Mouse (Mus musculus) lung, adult 2 months (tissue): ENCODE data around the gene Pkm. TPM values are rescaled to one million over a fixed set of nuclear protein-coding genes. Genes with fewer than 3 reads are reported as not detected.

Source experiments
- DNase-seq: peaks from one replicate; pipeline ENCODE4 v3.0.0; 2022
- H3K4me1 ChIP-seq: fragments of 200-500 bp; 2 replicates; pipeline ENCODE4 v1.6.1; 2011; ENCODE audit warnings: low read length; ENCODE audit not compliant: control insufficient read depth, insufficient read depth
- H3K4me3 ChIP-seq: fragments of 200-500 bp; replicated peaks from 2 replicates; pipeline ENCODE3; 2011; ENCODE audit warnings: low read depth, mild to moderate bottlenecking, control low read depth, low read length; ENCODE audit errors: extremely low read depth
- CTCF ChIP-seq: fragments of 200-500 bp; IDR thresholded peaks from 2 replicates; pipeline ENCODE4 v1.5.1; 2011; ENCODE audit warnings: mild to moderate bottlenecking, low read length, control low read depth; ENCODE audit not compliant: insufficient read depth
- POLR2A ChIP-seq: fragments of 200-500 bp; IDR thresholded peaks from 2 replicates; pipeline ENCODE4 v1.6.1; 2011; ENCODE audit warnings: low read depth, mild to moderate bottlenecking, control low read depth, low read length, borderline replicate concordance; ENCODE audit errors: extremely low read depth
- WGBS: fragments of 180-500 bp; shearing (Covaris S2); methylation state at CpG from one replicate; pipeline ENCODE4 v1.1.7; 2018; 5-methylcytosine and 5-hydroxymethylcytosine counted together
- polyA plus RNA-seq: library from polyadenylated mRNA; depleted of rRNA; stranded (reverse); fragments of >200 nt; gene quantifications from 2 replicates; pipeline ENCODE4 v1.2.3, GENCODE M21; 2012; rRNA removed

The Pkm gene
- 559 and 708 TPM in 2 replicates for polyA plus RNA-seq

DNA sequence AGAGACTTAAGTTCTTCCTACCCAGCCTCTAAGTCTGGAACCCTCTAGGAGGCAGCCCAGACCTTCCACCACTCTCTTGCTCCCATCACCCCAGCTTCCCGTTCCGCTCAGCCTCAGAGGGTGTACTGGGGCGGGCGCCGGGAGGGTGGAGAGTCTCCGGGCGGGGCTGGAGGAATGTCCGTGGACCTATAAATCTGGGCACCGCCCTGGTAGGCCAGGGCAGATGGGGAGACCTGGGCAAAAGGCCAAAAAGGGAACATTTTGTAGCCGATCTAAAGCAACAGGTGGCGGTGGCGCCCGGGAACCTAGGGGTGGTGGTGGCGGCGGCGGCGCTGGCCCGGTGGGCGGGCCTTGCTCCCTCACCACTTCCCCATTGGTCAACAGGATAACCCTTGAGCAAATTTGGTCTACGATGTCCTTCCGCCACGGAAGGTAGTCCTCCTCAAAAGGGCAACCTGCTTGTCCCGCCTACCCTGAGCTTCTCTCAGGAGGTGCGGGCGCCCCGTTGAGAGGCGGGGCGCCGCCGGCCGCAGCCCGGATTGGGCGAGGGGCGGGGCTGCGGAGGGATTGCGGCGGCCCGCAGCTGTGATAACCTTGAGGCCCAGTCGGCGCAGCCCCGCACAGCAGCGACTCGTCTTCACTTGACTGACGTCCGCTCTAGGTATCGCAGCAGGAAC is at the start of gene Pkm:
Gene Pkm, plus strand, starts transcription at position 411 of the 677 bp plus-strand sequence.
- Histone ChIP-seq H3K4me1 (peaks cover 20% of the 10 kb centered on the region), H3K4me3 (peak within 1 kb of the TSS; percentile 95)
- peak; percentile 95 for TF ChIP-seq POLR2A
- peak; percentile 27; the same call in 1 of the 2 replicates for TF ChIP-seq CTCF
- WGBS: under 1% methylated on average over 46 of the region's 46 CpGs
- peak; percentile 95 for DNase-seq

DNA sequence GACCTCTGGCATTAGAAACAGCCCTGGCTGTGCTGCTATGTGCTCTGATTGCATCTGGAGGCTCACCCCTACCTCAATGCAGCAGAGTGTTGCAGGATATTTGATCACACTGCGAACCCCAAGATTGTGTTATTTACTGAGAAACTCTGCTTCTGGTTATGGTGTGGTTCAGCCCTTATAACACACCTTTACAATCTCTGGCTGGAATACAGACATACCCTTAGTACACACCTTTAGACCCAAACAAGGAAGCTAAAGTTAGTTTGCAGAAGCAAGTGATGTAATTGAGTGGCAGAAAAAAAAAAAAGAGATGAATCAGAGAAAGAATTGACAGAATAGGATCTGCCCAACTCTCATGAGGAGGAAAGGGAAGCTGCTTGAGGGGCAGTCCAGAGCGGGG is 45.2 kb upstream of the Pkm start:
- WGBS: 83% methylated on average over 2 of the region's 2 CpGs
- Histone ChIP-seq H3K4me1 (no peaks in the 10 kb centered on the region), H3K4me3 (no peak overlapping the region)
- TF ChIP-seq CTCF (no peak), POLR2A (no peak)
- no peak for DNase-seq

GRCm38 (mm10) chr9:59615797-59616196 is 40.4 kb upstream of the Pkm start:
- Histone ChIP-seq H3K4me1 (no peaks in the 10 kb centered on the region; the same call in 1 of the 2 replicates), H3K4me3 (no peak overlapping the region)
- TF ChIP-seq CTCF (no peak), POLR2A (no peak)
- DNase-seq: no peak
- 75% methylated on average over 2 of the region's 2 CpGs for WGBS

DNA sequence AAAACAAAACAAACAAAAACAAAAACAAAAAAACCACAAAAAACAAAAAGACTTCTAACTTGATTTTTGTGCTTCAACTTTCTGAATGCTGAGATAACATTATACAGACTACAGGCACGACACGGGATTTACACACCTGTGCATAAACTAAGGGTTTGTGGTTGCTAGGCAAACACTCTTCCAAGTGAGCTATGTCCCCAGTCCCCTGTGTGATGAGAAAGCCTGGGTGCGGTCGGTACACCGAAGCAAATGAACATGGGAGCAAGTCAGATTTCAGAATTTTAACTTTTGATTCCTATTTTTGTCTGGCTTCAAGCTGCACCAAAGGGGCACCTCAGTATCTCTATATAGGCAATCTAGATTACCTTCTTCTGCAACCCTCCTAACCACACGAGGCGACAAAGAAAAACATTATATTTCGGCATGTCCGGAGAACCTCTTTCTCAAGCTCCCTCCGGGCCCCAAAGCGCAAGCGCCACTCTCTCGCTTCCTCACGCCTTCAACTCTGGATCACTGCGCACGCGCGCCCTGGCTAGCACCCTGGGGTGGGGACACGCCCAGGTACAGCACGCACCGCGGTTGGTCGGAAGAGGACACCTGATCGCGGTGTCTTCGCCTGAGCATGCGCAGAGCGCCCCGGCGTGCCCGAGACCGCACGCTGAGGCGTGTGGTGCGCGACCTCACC is 39.4 kb upstream of the Pkm start, which contains the start of gene Parp6:
Gene Parp6, plus strand, starts transcription at position 663 of the 685 bp plus-strand sequence.
- 0 out of 2 replicates have a peak, but pooled peaks have one; percentile 9 for TF ChIP-seq CTCF
- peak; percentile 94; the same call in 1 of the 2 replicates for TF ChIP-seq POLR2A
- H3K4me3 ChIP-seq: peak within 1 kb of the TSS; percentile 79
- DNase-seq: peak; percentile 98
- WGBS: under 1% methylated on average over 35 of the region's 36 CpGs
- H3K4me1 ChIP-seq: no peaks in the 10 kb centered on the region; the same call in 1 of the 2 replicates

- no peaks in the 10 kb centered on the region; the same call in 1 of the 2 replicates for H3K4me1 ChIP-seq
- no peak for DNase-seq
- H3K4me3 ChIP-seq: peak overlapping the region; percentile 79
- WGBS: under 1% methylated on average over 53 of the region's 58 CpGs
- TF ChIP-seq POLR2A (no peak), CTCF (no peak)
Measured at GRCm38 (mm10) chr9:59617307-59617973, 38.7 kb upstream of the Pkm start.

- no peak overlapping the region for H3K4me3 ChIP-seq
- no peak for DNase-seq
- no peaks in the 10 kb centered on the region for H3K4me1 ChIP-seq
- no peak for TF ChIP-seq POLR2A
- TF ChIP-seq CTCF: no peak
- 100% methylated on average over 1 of the region's 1 CpGs for WGBS
Measured at GRCm38 (mm10) chr9:59638372-59638771, 17.8 kb upstream of the Pkm start.

DNA sequence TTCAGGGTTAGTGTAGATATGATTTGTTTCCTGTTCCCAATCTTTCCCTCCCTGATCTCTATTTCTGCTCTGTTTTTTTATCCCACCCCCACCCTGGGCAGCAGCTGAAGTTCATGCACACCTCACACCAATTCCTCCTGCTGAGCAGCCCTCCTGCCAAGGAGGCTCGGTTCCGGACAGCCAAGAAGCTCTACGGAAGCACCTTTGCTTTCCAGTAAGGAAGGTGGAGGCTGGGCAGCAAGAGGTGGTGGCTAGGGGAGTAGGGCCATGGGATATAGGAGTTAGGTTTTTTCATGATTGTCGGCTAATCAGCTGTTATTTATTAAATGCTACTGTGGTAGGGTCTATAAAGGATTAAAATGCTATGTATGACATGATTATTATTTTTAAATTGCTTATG is 16.2 kb upstream of the Pkm start:
- WGBS: 93% methylated on average over 4 of the region's 4 CpGs
- H3K4me3 ChIP-seq: no peak overlapping the region
- TF ChIP-seq CTCF (no peak), POLR2A (no peak)
- H3K4me1 ChIP-seq: no peaks in the 10 kb centered on the region
- no peak for DNase-seq

DNA sequence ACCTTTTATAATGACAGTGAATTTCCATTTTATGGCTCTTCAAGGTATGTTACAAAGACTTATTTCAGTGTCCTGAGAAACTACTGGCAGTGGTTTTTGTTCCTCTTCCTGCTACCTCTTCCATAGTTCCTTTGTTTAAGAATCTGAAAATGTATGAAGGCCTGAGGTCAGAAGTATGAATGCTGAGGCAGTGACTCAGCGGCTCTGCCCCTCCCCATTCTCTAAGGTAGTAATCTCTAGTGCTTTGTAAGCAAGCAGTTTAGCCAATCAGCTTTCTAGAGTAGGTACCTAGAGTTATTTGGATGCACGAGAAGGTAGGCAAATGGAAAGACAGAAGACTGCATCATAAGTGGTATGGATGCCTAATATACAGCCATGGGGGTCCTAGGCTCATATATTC is 14.8 kb upstream of the Pkm start:
- WGBS: 64% methylated on average over 2 of the region's 2 CpGs
- no peak overlapping the region for H3K4me3 ChIP-seq
- no peaks in the 10 kb centered on the region for H3K4me1 ChIP-seq
- DNase-seq: no peak
- TF ChIP-seq CTCF (no peak), POLR2A (no peak)

GRCm38 (mm10) chr9:59649911-59650310 is 6.3 kb upstream of the Pkm start:
- no peak overlapping the region for H3K4me3 ChIP-seq
- 97% methylated on average over 4 of the region's 4 CpGs for WGBS
- DNase-seq: no peak
- no peak for TF ChIP-seq POLR2A
- TF ChIP-seq CTCF: no peak
- no peaks in the 10 kb centered on the region for H3K4me1 ChIP-seq
